Mouse (Mus musculus) retina, embryonic 14.5 days (tissue): ENCODE measurements around the gene Fam71f1.
A peak's percentile ranks its signal among the peaks of the same experiment; 100 is the strongest.

ENCODE experiments used
- DNase-seq: peaks from one replicate; pipeline ENCODE4 v3.0.0-alpha.2; 2015; ENCODE audit warnings: low spot score

Gene Fam71f1

GRCm38 (mm10) chr6:29318879-29319278 lies at the start of gene Fam71f1:
Gene Fam71f1, plus strand, starts transcription at chr6:29319140.
- DNase-seq = no peak

GRCm38 (mm10) chr6:29270961-29271360 lies 48.0 kb upstream of the Fam71f1 start:
- no peak for DNase-seq

DNA sequence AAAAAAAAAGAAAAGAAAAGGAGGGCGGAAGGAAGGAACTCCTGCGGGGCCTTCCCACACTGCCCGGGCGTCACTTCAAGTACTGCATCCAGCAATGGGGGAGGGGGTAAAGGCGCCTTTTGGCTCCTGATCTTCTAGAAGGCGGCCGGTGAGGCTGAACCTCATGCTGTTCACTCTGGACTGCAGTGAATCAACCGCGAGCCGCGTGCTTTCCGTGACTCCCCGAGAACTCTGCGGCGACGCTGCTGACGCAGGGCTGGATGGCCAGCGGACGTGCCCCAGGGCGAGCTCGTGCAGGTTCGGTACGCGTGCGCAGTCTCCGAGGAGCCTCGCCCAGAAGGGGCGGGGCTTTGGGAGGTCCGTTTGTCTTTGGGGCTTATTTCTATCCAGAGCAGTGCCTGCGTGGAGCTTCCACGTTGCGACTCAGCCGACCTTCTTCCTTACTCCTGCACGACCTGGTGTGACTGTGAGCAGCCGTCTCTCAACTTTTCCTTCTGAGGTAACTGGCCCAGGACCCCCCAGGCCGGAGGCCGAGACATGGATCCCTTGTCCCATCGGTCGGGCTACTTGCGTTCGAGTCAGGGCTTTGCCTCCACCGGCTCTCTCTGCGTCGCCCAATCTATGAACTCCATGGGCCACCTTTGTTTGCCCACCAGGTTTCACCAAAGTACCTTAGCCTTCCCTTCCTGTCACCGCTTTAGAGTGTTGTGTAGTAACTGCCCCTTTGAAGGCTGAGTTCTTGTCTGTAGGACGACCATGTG lies 46.4 kb upstream of the Fam71f1 start, which contains the start of gene Hilpda:
TSS of gene Hilpda (plus strand) at position 177 of the 761 bp plus-strand sequence.
- peak; percentile 94 for DNase-seq

DNA sequence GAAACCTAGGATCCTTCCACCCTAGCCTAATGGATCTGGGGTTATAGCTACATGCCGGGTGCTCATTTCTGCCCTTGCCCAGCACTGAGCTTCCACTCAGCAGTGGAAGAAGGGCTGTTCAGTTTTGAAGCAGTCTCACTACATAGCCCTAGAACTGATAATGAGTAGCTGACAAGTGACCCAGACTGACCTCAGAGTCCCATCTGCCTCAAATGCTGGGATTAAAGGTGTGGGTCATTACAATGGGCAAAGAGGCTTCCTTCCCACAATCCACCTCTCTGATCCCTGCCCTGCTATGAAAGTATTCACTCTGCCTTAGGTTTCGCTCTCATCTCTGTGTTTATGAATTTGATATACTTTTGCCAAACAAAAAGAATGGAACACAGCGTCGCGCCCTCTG lies 42.2 kb upstream of the Fam71f1 start:
- DNase-seq = peak; percentile 32

- DNase-seq = peak; percentile 87
Measured at GRCm38 (mm10) chr6:29278513-29279267, 40.2 kb upstream of the Fam71f1 start.

DNA sequence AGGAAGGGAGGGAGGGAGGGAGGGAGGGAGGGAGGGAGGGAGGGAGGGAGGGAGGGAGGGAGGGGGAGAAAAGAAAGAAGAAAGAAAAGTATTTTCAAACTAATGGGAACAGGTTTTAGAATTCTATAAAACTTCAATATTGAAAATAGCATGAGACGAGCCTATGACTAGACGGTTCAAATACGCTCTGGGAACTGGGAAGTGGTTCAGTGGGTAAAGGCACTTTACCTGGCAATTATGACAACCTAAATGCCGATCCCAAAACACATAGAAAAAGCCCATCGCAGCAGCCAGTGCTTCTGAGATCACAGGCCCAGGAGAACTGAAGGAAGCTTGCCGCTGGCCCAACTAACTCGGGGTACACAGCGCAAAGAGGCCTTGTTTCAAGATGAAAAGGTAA lies 39.6 kb upstream of the Fam71f1 start, which contains the start of gene Fam71f2:
TSS of gene Fam71f2 (plus strand) at position 301 of the 400 bp plus-strand sequence.
- no peak for DNase-seq

DNA sequence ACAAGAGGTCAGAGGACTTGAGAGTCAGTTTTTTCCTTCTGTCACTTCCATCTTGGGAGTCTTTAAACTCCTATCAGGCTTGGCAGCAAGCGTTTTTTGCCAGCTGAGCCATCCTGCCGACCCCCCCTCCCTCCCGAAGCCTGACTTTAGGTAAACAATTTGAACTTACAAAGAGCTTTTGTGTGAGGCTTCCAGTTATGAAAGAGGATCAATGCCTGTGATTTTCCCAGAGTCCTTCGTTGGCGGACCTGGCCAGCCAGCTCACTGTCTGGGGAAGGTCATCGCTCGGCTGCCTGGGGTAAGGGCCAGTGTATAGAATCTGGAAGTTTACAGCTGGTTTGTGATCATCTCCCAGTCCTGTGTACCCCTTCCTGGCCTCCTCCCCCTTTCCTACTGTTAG lies 38.3 kb upstream of the Fam71f1 start:
- no peak for DNase-seq

GRCm38 (mm10) chr6:29286870-29287269 lies 32.1 kb upstream of the Fam71f1 start:
- no peak for DNase-seq

DNA sequence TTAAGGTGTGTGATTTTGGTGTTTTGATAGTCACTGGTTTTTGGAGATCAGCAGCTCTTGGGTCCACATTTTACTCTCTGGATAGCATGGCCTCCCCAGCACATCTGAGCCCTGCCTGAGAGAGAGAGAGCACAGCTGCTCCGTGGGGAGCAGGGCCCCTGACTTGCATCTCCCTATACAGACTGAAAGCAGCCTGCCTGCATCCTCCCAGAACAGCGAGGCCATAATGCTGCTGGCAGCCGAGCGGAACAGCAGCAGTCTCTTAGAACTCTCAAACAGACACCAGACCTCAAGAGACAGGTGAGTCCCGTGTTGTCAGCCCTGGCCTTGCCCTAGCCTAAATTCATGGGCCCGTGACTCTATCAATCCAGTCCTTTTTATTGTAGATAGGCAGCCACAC lies 31.5 kb upstream of the Fam71f1 start:
- DNase-seq = no peak

DNA sequence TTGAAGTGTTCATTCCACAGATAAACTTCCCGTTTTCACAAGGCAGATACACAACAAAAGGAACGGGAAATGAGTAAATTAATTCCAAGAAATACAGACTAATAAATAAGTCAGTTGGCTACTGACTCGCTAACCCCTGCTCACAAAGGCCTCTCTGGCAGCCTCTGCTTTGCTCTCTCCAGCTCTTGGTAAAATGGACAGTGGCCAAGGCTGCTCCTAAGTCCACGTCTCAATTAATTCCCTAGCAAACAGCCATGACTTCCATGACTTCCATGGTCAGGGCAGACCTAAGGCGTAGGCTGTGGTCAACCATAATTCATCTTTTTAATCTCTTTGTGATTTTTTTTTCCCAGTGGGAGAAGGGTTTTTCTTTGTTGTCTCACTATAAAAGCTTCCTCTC lies 31.0 kb upstream of the Fam71f1 start:
- no peak for DNase-seq

GRCm38 (mm10) chr6:29288651-29289050 lies 30.3 kb upstream of the Fam71f1 start:
- no peak for DNase-seq

DNA sequence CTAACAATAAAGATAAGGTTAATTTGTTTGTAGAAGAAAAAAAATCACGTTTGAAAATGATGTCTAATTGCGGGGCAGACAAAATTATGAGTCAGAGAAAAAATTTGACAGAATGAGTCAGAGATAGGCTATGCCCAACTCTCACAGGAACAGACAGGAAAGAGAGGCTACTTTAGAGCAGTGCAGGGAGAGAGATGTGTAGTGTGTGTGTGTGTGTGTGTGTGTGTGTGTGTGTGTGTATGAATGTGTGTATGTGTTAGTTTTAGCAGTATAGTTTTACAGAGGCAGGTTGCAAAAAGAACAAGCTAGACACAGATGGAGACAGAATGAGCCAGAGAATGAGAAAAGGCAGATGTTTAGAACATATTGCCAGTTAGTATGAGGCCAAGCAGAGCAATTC lies 19.8 kb upstream of the Fam71f1 start:
- no peak for DNase-seq

DNA sequence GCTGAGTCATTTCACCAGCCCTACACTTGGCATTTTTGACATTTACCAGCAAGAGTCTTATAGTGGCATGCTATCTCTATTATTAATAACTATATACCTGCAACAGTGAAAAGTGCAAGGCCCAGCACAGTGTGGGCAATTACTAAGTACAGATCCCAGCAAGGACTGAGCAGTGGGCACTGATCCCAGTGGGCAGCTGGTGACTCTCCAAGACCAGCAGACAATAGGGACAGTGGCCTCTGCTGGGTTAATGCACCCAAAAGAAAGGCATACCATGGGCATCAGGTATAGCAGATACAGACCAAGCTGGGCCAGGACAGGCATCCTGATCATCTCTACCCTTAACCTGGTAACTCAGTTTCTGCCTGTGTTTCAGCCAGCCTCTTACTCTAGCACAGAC lies 15.7 kb upstream of the Fam71f1 start:
- no peak for DNase-seq

GRCm38 (mm10) chr6:29303726-29304125 lies 15.2 kb upstream of the Fam71f1 start:
- DNase-seq = no peak

- DNase-seq = no peak
Measured at GRCm38 (mm10) chr6:29305462-29305861, 13.5 kb upstream of the Fam71f1 start.

DNA sequence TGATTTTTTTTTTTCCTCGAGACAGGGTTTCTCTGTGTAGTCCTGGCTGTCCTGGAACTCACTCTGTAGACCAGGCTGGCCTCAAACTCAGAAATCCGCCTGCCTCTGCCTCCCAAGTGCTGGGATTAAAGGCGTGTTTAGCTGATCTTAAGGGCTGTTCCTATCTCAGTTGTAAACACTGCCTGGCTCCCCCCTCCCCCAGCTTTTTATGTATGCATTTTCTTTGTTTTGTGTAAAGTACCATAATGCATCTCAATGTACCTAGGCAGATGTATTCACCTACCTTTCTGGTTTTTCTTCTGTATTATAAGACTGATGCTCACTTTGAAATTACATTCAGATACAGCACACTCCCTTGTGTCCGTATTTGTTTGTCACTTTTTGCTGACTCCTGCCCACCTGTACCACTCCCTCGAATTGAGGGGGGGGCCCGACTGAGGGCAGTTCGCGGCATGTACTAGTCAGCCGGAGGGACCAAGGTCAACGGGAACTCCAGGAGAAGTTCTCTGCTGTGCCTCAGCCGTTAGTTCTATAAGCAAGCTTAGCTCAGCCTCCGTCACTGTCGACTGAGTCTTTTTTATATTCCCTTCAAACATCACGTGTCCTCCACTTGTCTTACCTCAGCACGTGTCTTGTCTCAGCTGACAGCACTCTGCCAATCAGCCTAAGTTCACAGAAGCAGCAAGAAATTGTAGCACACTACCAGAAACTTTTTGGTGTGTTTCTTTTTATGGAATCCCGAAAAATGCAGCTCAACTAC lies 9.9 kb upstream of the Fam71f1 start:
- DNase-seq = no peak

DNA sequence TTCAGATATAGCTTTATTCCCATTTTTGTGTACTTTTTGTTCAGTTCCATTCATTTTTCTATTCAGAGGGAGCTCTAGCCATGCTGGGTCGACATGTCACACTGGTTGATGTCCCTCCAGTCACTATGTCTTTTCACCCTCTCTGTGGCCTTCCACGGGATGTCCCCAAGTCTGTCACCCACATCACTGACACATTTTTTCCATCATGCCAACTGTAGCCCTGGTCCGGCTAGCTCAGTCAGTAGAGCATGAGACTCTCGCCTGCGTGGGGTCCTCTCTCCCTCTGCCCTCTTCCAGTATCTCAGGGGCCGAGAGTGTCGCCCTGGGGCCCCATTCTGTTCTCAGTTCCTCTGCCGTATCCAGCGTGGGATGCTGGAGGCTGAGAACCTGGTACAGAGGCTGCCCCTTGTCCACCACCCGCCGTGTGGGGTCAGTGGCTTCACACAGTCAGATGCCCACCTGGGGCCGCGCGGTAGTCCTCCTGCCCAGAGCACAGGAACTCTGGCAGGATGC lies 5.2 kb upstream of the Fam71f1 start:
- no peak for DNase-seq

DNA sequence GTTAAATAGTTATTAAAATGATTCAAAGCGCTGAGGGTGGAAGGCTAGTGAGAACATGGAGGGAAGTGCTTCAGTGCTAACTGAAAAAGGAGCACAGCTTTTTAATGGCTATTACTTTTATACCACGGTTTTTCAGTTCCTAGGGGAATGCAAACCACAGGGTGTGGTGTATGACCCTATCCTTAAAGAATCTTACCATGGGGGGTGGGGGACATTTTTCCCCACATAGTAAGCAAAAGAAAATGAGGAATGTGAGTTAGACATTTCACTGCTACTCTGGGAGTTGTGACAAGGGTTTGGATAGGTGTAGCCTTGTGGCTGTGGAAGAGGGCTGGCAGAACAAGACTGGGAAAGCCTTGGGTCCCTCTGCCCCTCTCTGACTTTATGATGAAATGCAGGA lies 1.7 kb upstream of the Fam71f1 start:
- DNase-seq = no peak

DNA sequence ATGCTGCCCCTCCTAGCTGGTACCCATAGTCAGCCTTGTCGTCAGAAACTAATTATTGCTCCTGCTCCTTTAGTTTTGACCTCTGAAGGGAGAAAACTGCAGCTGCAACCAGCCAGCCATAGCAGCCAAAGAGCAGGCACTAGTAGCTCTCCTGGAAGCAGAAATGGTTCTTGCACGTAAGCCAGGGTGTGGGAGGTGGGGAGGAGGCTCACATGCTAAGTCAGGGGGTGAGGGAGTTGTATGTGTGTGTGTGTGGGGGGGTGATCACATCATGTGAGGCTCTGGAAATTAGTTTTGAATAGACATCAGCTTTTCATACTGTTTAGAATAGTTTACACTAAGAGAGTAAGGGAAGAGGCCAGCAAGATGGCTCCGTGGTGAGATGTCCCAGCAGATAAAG lies 999 bp upstream of the Fam71f1 start:
- DNase-seq = no peak

GRCm38 (mm10) chr6:29321586-29321985 lies 2.6 kb downstream of the Fam71f1 start:
- no peak for DNase-seq

GRCm38 (mm10) chr6:29322147-29322546 lies 3.2 kb downstream of the Fam71f1 start:
- no peak for DNase-seq

DNA sequence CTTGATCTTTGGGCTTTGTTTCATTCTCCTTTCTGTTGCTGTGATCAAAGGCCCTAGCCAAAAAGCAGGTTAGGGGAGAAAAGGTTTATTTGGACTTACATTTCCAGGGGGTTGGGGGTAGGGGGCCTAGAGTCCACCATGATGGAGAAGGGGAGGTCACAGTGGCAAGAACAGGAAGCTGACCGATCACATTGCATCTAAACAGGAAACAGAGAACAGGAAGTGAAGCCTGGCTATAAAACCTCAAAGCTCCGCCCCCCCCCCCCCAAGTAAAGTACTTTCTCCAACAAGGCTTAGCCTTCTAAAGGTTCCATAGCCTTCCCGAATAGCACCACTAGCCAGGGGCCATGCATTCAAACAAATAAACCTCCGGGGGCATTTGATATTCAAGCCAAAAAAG lies 3.8 kb downstream of the Fam71f1 start:
- DNase-seq = no peak
